Mouse (Mus musculus) G1E (cell line): Measurements from ENCODE around the gene Hoxa3.

Source experiments
- CTCF ChIP-seq: IDR thresholded peaks from 2 replicates; pipeline ENCODE4 v1.5.1; 2012; ENCODE audit warnings: low read depth, low read length, inconsistent platforms, mixed read lengths
- GATA1 ChIP-seq: IDR thresholded peaks from 2 replicates; pipeline ENCODE4 v1.6.1; 2012; ENCODE audit warnings: borderline replicate concordance, low read length, inconsistent platforms, mixed read lengths
- POLR2AphosphoS5 ChIP-seq: IDR thresholded peaks from 2 replicates; pipeline ENCODE4 v1.6.1; 2012; ENCODE audit warnings: low read depth, low read length, inconsistent platforms; ENCODE audit not compliant: insufficient replicate concordance
- TAL1 ChIP-seq: conservative IDR thresholded peaks from 2 replicates; pipeline ENCODE4 v1.6.1; 2012; ENCODE audit warnings: low read depth, low read length, inconsistent platforms, mixed read lengths

- TF ChIP-seq CTCF (no peak), GATA1 (no peak), TAL1 (no peak), POLR2AphosphoS5 (no peak)
Observed at GRCm38 (mm10) chr6:52228475-52229465, 15.6 kb upstream of the Hoxa3 start.
